Mouse (Mus musculus) B cell, adult 62 days (primary cell): Measurements from ENCODE around the gene Prrc2a. TPM values are rescaled to one million over a fixed set of nuclear protein-coding genes. Genes with fewer than 3 reads are reported as not detected.

ENCODE experiments used
- total RNA-seq: library from RNA; stranded (reverse); gene quantifications from 4 replicates; pipeline ENCODE4 v1.2.4, GENCODE M21; 2023

The Prrc2a gene
- 337 to 364 TPM (median 345 TPM) in 4 replicates for total RNA-seq

GRCm38 (mm10) chr17:35164568-35165450 is at the start of gene Prrc2a:
Prrc2a (minus strand) TSS chr17:35164897.

GRCm38 (mm10) chr17:35204494-35205379 is 40.0 kb upstream of the Prrc2a start, which contains the start of gene Lta:
Lta (minus strand) TSS chr17:35205351.

GRCm38 (mm10) chr17:35201787-35202186 is 37.1 kb upstream of the Prrc2a start, which contains the start of gene Tnf:
Tnf (minus strand) TSS chr17:35202007.

GRCm38 (mm10) chr17:35193881-35194843 is 29.5 kb upstream of the Prrc2a start, which contains the start of gene Ltb:
Ltb (plus strand) TSS chr17:35194439.

GRCm38 (mm10) chr17:35187959-35188610 is 23.4 kb upstream of the Prrc2a start, which contains the start of gene Lst1:
Lst1 (minus strand) TSS chr17:35188439.

GRCm38 (mm10) chr17:35175968-35176367 is 11.3 kb upstream of the Prrc2a start, which contains the start of gene Aif1:
Aif1 (minus strand) TSS chr17:35176068.

GRCm38 (mm10) chr17:35134801-35135590 is 29.7 kb downstream of the Prrc2a start, which contains the start of gene Bag6:
Bag6 (plus strand) TSS chr17:35135178.

GRCm38 (mm10) chr17:35131500-35132173 is 33.1 kb downstream of the Prrc2a start, which contains the start of gene Apom:
Apom (minus strand) TSS chr17:35132050.

GRCm38 (mm10) chr17:35126206-35126611 is 38.5 kb downstream of the Prrc2a start, which contains the start of gene D17H6S53E:
D17H6S53E (plus strand) TSS chr17:35126373.

GRCm38 (mm10) chr17:35121871-35122303 is 42.8 kb downstream of the Prrc2a start, which contains the start of gene Csnk2b:
Csnk2b (minus strand) TSS chr17:35122053.

GRCm38 (mm10) chr17:35121143-35121799 is 43.4 kb downstream of the Prrc2a start, which contains the start of gene Gpank1:
Gpank1 (plus strand) TSS chr17:35121455.

GRCm38 (mm10) chr17:35115046-35116019 is 49.4 kb downstream of the Prrc2a start, which contains the start of gene Ly6g5b:
Ly6g5b (minus strand) TSS chr17:35115428.

GRCm38 (mm10) chr17:35108097-35108496 is 56.6 kb downstream of the Prrc2a start, which contains the start of gene Ly6g5c:
Ly6g5c (plus strand) TSS chr17:35108279.

